Mouse (Mus musculus): ENCODE data around the gene Cplx1.
A peak's percentile ranks its signal among the peaks of the same experiment; 100 is the strongest.

The Cplx1 gene

GRCm38 (mm10) chr5:108549489-108550206 lies at the start of gene Cplx1:
Gene Cplx1, minus strand, starts transcription at chr5:108550024.
- peak; percentile 64 to 93 for DNase-seq (ENCODE audit: inconsistent age in 2 of 2, low spot score in 1 of 2)

- DNase-seq (ENCODE audit: inconsistent age in 2 of 2, low spot score in 1 of 2): no peak
These were observed 31.6 kb upstream of the Cplx1 start for GRCm38 (mm10) chr5:108581361-108581891.

GRCm38 (mm10) chr5:108573054-108573453 lies 23.2 kb upstream of the Cplx1 start:
- peak; percentile 44 to 69 for DNase-seq (ENCODE audit: inconsistent age in 2 of 2, low spot score in 1 of 2)

GRCm38 (mm10) chr5:108570991-108571390 lies 21.2 kb upstream of the Cplx1 start:
- DNase-seq (ENCODE audit: inconsistent age in 2 of 2, low spot score in 1 of 2): peak; percentile 75 to 85

GRCm38 (mm10) chr5:108567104-108567503 lies 17.3 kb upstream of the Cplx1 start:
- peak in 1 of 2 experiments; percentile 74 for DNase-seq (ENCODE audit: inconsistent age in 2 of 2, low spot score in 1 of 2)

- DNase-seq (ENCODE audit: inconsistent age in 2 of 2, low spot score in 1 of 2): no peak
These were observed 16.7 kb upstream of the Cplx1 start for GRCm38 (mm10) chr5:108566523-108566922.

- no peak for DNase-seq (ENCODE audit: inconsistent age in 2 of 2, low spot score in 1 of 2)
These were observed 15.6 kb upstream of the Cplx1 start for GRCm38 (mm10) chr5:108565381-108565780.

- peak; percentile 41 to 71 for DNase-seq (ENCODE audit: inconsistent age in 2 of 2, low spot score in 1 of 2)
These were observed 14.5 kb upstream of the Cplx1 start for GRCm38 (mm10) chr5:108564346-108564745.

- no peak for DNase-seq (ENCODE audit: inconsistent age in 2 of 2, low spot score in 1 of 2)
These were observed 12.7 kb upstream of the Cplx1 start for GRCm38 (mm10) chr5:108562483-108562882.

GRCm38 (mm10) chr5:108556986-108557385 lies 7.2 kb upstream of the Cplx1 start:
- DNase-seq (ENCODE audit: inconsistent age in 2 of 2, low spot score in 1 of 2): no peak

- peak in 1 of 2 experiments; percentile 16 for DNase-seq (ENCODE audit: inconsistent age in 2 of 2, low spot score in 1 of 2)
These were observed 4.2 kb upstream of the Cplx1 start for GRCm38 (mm10) chr5:108554041-108554440.

GRCm38 (mm10) chr5:108550207-108550594 lies 377 bp upstream of the Cplx1 start:
- DNase-seq (ENCODE audit: inconsistent age in 2 of 2, low spot score in 1 of 2): no peak

- DNase-seq (ENCODE audit: inconsistent age in 2 of 2, low spot score in 1 of 2): no peak
These were observed 711 bp downstream of the Cplx1 start for GRCm38 (mm10) chr5:108549137-108549488.

- no peak for DNase-seq (ENCODE audit: inconsistent age in 2 of 2, low spot score in 1 of 2)
These were observed 2.2 kb downstream of the Cplx1 start for GRCm38 (mm10) chr5:108547636-108548035.

GRCm38 (mm10) chr5:108543516-108544291 lies 6.1 kb downstream of the Cplx1 start:
- DNase-seq (ENCODE audit: inconsistent age in 2 of 2, low spot score in 1 of 2): no peak

GRCm38 (mm10) chr5:108534188-108534587 lies 15.6 kb downstream of the Cplx1 start:
- DNase-seq (ENCODE audit: inconsistent age in 2 of 2, low spot score in 1 of 2): no peak

- DNase-seq (ENCODE audit: inconsistent age in 2 of 2, low spot score in 1 of 2): no peak
These were observed 27.2 kb downstream of the Cplx1 start for GRCm38 (mm10) chr5:108522597-108522996.

GRCm38 (mm10) chr5:108521896-108522295 lies 27.9 kb downstream of the Cplx1 start:
- no peak for DNase-seq (ENCODE audit: inconsistent age in 2 of 2, low spot score in 1 of 2)

- no peak for DNase-seq (ENCODE audit: inconsistent age in 2 of 2, low spot score in 1 of 2)
These were observed 28.8 kb downstream of the Cplx1 start for GRCm38 (mm10) chr5:108521016-108521415.

- no peak for DNase-seq (ENCODE audit: inconsistent age in 2 of 2, low spot score in 1 of 2)
These were observed 29.7 kb downstream of the Cplx1 start for GRCm38 (mm10) chr5:108520153-108520552.

GRCm38 (mm10) chr5:108518951-108519350 lies 30.9 kb downstream of the Cplx1 start:
- DNase-seq (ENCODE audit: inconsistent age in 2 of 2, low spot score in 1 of 2): no peak
